Mouse (Mus musculus): ENCODE measurements at regions not wholly inside any gene's neighbourhood (a gene's known extent, or its start where the extent isn't known, plus 50 kb on each side); places are given as distances from the start of the nearest gene placed in this dataset.

- H3K27me3 ChIP-seq (ENCODE audit: control insufficient read depth, insufficient read depth, low read length) = no peaks in the 10 kb centered on the region
- no peak overlapping the region for H3K4me3 ChIP-seq (ENCODE audit: low read depth, low read length)
- no peak overlapping the region for H3K27ac ChIP-seq (ENCODE audit: insufficient read depth, low read depth, low read length)
- H3K36me3 ChIP-seq (ENCODE audit: control insufficient read depth, insufficient read depth, low read length) = no peaks in the 10 kb centered on the region
- WGBS = 77% methylated on average over 4 of the region's 4 CpGs
- no peaks in the 10 kb centered on the region for H3K4me1 ChIP-seq (ENCODE audit: control insufficient read depth, insufficient read depth, insufficient read length, low read length)
- TF ChIP-seq CTCF (IDR thresholded peaks at IDR 0.05; ENCODE audit: extremely low read depth, insufficient read length, insufficient replicate concordance, low read depth, low read length) (no peak), POLR2A (IDR thresholded peaks at IDR 0.05; ENCODE audit: low read depth, low read length) (no peak)
Measured at GRCm38 (mm10) chr16:85956006-85956562, 54.5 kb upstream of the Adamts5 start.

GRCm38 (mm10) chr16:85951628-85952027 lies 50.0 kb upstream of the Adamts5 start:
- TF ChIP-seq POLR2A (IDR thresholded peaks at IDR 0.05; ENCODE audit: low read depth, low read length) (no peak), CTCF (IDR thresholded peaks at IDR 0.05; ENCODE audit: extremely low read depth, insufficient read length, insufficient replicate concordance, low read depth, low read length) (no peak)
- Histone ChIP-seq H3K36me3 (ENCODE audit: control insufficient read depth, insufficient read depth, low read length) (no peaks in the 10 kb centered on the region), H3K27me3 (ENCODE audit: control insufficient read depth, insufficient read depth, low read length) (no peaks in the 10 kb centered on the region; the same call in 1 of the 2 replicates), H3K4me3 (ENCODE audit: low read depth, low read length) (no peak overlapping the region), H3K27ac (ENCODE audit: insufficient read depth, low read depth, low read length) (no peak overlapping the region), H3K4me1 (ENCODE audit: control insufficient read depth, insufficient read depth, insufficient read length, low read length) (no peaks in the 10 kb centered on the region)
- WGBS = 87% methylated on average over 4 of the region's 4 CpGs
